Mouse (Mus musculus): ENCODE data around the gene Thop1.
"Not testable (repeated sequence)": the region's sequence is repeated elsewhere in the genome, so short reads cannot be mapped to it uniquely, and the experiment has no call there.

Gene Thop1

GRCm38 (mm10) chr10:81069836-81070235, at the start of gene Thop1:
TSS of gene Thop1 (plus strand) at chr10:81070035.
- peak; percentile 99 for DNase-seq

DNA sequence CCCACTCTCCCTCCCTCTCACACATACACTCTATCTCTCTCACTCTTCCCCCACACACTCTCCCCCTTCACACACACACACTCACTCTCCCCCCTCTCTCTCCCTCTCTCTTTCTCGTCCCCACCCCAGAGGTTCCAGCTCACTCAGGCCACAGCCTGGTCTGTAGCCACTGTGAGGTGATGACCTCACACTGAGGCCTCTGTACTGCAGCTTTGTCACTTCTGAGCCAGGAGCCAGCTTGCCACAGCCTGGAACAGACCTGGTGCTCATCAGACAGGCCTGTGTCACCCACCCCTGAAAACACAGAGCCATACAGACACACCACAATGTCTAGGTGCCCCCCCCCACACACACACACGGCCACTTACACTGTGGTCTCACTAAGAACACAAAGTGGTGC, 49.6 kb upstream of the Thop1 start:
- no peak for DNase-seq

DNA sequence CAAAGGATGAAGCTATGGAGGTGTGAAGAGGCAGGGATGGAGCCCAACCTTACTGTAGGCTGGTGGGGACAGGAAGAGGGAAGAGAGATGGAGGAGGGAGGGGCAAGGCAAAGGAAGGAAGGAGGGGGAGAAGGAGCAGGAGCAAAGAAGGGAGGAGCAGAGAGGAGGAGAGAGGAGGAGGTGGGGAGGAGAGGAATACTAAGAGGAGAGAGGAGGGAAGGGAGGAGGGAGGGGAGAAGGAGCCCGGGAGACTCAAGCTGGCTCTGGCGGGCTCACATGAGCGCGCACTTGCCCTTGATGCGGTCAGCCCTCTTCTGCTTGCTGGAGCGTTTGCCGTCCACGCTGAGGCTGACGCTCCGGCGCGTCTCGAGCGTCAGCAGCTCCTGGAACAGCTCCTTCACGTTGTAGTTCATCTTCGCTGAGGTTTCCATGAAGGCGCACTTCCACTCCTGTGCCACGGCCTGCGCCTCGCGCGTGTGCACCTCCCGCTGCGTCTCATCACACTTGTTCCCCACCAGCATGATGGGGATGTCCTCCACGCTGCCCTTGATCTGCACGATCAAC, 48.2 kb upstream of the Thop1 start:
- DNase-seq, result no peak

DNA sequence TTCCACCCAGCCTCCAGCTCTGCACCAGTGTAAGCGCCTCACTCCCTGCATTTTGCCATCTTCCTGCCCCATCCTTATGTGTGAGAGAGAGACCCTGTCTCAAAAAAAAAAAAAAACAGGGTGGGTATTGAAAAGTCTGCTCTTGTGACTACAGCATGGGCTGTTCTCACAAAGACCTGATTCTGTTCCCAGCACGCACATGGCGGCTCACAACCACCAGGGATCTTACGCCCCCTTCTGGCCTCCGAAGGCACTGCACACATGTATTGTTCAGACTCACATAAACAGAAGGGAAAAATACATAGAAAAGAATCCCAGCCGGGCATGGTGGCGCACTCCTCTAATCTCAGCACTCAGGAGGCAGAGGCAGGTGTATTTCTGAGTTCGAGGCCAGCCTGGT, 47.1 kb upstream of the Thop1 start:
- DNase-seq, result no peak

- no peak for DNase-seq
These were observed 45.4 kb upstream of the Thop1 start for GRCm38 (mm10) chr10:81024346-81024937.

GRCm38 (mm10) chr10:81025047-81025621, 44.7 kb upstream of the Thop1 start:
- peak; percentile 16 for DNase-seq

GRCm38 (mm10) chr10:81025639-81026275, 44.1 kb upstream of the Thop1 start, which contains the start of gene Diras1:
TSS of gene Diras1 (minus strand) at chr10:81025662.
- DNase-seq, result no peak

DNA sequence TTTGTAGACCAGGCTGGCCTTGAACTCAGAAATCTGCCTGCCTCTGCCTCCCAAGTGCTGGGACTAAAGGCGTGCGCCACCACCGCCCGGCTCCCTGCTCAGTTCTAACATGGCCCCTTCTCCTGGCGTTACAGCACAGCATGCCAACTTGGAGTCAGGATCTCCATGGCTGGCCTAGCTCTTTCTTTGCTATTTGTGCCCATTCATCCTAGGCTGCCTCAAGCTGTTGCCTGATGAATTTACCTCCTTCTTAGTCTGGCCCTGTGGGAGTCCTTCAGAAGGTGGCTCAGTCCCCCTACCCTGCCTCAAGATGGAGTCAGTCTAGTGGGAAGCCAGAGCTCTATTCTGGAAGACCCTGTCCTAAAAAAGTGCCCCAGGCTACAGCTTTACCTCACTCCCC, 43.0 kb upstream of the Thop1 start:
- no peak for DNase-seq

GRCm38 (mm10) chr10:81027331-81027730, 42.5 kb upstream of the Thop1 start:
- no peak for DNase-seq

- no peak for DNase-seq
These were observed 41.6 kb upstream of the Thop1 start for GRCm38 (mm10) chr10:81028219-81028618.

DNA sequence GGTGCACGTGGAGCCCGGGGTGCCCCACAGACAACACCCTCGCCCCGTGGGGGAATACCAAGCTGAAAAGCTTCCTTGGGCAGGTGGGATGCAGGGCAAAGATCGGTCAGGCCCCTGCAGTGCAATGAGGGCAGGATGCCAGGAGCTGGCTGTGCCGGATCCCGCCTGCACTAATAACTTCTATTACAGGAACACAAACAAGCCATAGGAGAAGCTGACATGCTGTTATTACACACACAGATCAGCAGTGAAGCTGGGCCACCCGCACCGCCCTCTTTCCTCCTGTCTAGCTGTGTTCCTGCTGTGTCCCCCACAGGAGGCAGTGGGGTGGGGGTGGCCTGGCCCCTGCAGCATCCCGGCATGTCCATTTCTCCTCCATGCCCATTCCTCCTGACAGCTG, 40.8 kb upstream of the Thop1 start:
- DNase-seq, result no peak

GRCm38 (mm10) chr10:81033586-81033985, 36.2 kb upstream of the Thop1 start:
- DNase-seq, result no peak

GRCm38 (mm10) chr10:81036251-81036650, 33.6 kb upstream of the Thop1 start:
- peak; percentile 55 for DNase-seq

GRCm38 (mm10) chr10:81036988-81037580, 32.8 kb upstream of the Thop1 start, which contains the start of gene Slc39a3:
TSS of gene Slc39a3 (minus strand) at chr10:81037426.
- peak; percentile 99 for DNase-seq

GRCm38 (mm10) chr10:81041458-81042175, 28.2 kb upstream of the Thop1 start:
- DNase-seq, result peak; percentile 80

- DNase-seq, result not testable (repeated sequence)
These were observed 24.6 kb upstream of the Thop1 start for GRCm38 (mm10) chr10:81045246-81045645.

- peak; percentile 26 for DNase-seq
These were observed 19.2 kb upstream of the Thop1 start for GRCm38 (mm10) chr10:81050645-81051044.

GRCm38 (mm10) chr10:81051133-81051532, 18.7 kb upstream of the Thop1 start:
- no peak for DNase-seq

DNA sequence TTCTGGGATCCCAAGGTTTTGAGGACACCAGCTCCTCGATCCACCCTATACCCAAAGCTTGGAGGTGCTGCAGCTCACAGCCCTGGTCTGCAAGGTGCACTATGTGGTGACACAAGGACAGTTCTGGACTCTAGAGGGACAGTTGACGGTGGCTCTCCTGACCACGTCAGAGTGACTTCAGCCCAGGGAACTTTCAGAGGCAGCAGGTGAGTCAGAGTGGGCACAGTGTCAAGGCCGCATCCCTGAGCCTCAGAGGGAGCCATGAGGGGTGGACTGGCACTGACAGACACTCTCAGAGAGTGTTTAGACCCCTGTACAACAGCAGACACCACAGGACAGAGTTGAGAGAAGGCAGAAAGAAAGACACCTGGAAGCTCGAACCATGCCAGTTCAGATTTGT, 17.3 kb upstream of the Thop1 start:
- no peak for DNase-seq

DNA sequence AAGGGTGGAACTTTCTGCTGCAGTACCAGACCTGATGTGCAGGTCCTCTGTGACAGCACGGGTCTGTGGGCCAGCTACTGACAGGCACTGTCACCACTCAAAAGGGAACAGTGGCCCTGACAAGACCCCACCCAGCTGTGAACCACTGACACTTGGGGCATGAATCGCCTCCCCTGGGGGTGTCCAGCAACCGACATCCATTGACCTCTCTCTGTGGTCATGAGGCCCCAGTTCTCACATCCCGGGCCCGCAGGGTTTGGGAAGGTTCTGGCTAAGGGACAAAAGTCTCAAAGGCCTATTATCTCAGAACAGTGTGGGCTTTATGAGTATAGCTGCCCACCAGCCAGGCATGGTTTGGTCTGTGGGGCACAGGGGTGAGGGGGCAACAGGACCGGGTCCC, 14.7 kb upstream of the Thop1 start:
- DNase-seq, result no peak

GRCm38 (mm10) chr10:81055802-81056340, 14.0 kb upstream of the Thop1 start:
- not testable (repeated sequence) for DNase-seq

GRCm38 (mm10) chr10:81057406-81058130, 12.3 kb upstream of the Thop1 start:
- no peak for DNase-seq

Data from lung, postnatal 10 days (tissue).